Mouse (Mus musculus): ENCODE data around the gene Pnpo. TPM values are rescaled to one million over a fixed set of nuclear protein-coding genes. Genes with fewer than 3 reads are reported as not detected.

Pnpo gene
- total RNA-seq, 2 experiments from 2014 or later, result 11.8 to 12.8 TPM

GRCm38 (mm10) chr11:96940578-96941465 is 3.0 kb downstream of the Pnpo start:
- intact Hi-C loops (cut with DNase I), result no loop called here

DNA sequence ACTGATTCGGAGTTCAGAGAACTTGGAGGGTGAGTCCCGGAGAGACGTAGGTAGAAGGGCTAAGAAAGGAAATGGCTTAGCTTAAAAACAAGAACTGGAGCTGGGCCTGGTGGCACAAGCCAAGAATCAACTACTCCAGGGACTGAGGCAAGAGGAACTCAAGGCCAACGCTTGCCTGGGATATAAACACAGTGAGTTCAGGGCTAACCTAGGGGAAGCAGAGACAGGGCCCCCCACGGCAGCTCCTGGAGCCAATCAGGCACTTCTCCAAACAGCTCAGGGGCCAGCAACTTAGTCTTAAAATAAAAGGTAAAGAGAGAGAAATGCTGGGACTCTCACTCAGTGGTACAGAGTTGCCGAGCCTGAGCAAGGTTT is 5.4 kb downstream of the Pnpo start:
- intact Hi-C loops (cut with DNase I), result no loop called here
- DNase-seq, result no peak

More at GRCm38 (mm10) chr11:96940578-96941465, 3.0 kb downstream of the Pnpo start:
- DNase-seq, result no peak

DNA sequence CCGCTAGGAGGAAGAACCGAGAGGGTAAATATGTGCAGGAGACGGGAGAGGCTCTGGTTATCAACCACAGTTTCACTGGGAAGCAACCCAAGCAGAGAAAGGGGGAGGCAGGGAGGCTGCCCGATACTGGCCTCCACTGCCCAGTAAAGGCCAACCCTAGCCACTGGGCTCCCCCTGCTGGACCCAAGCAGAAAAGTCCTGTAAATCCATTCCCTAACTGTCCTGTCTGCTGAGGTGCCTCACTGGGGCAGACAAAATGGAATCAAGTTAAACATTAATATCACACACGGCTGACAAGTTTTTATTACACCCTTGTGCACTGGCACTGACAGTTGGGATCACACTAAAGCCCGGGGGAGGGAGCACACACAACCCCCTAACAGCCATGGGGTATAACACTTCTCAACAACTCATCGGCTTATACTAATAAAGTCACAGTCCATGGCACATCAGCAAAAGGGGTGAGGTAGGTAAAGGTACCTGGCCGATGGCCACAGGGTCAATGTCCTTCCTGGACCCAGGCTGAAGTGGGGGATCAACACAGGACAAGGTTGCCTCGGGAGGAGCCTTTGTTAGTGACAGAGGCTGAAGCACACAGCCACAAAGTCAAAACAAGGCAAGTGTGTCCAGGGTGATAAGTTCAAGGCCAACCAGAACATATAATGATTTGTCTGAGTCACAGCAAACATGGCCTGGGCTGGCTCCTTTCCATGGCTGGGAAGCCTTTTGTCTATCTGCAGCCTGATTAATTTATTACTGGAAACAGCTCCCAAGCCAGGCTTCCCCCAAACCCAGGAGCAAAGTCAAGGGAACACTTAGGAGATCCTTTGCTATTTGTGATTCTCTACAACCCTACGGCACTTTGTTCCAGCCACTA is 6.0 kb downstream of the Pnpo start:
- peak; percentile 73 for DNase-seq
- intact Hi-C loops (cut with DNase I), result loop anchor here (1.0 kb wide), 1 partner anchor 21 kb away; the partner anchor contains the start of gene Cdk5rap3

GRCm38 (mm10) chr11:96935872-96936650 is 7.7 kb downstream of the Pnpo start:
- intact Hi-C loops (cut with DNase I), result no loop called here

DNA sequence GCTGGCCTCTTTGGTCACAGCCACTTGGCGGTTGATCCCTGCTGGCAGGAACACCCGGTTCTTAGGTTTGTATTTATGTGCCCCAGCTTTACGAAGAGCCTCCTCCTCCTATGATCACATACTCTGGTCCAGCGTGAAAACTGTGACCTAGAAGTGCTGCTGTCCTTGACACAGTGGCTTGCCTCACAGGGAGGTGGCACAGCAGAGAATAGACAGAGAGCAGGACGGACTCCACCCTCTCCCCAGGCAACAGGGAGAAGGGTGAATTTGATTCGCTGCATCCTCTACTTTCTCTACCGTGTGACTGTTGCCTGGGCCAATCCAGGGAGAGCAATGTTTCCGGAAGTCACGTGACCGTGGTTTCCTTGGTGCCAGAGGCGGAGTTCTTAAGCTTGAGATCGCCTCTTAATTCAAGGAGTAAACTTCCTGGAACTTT is 8.8 kb downstream of the Pnpo start:
- DNase-seq, result peak; percentile 66 to 70
- intact Hi-C loops (cut with DNase I), result no loop called here

More at GRCm38 (mm10) chr11:96935872-96936650, 7.7 kb downstream of the Pnpo start:
- DNase-seq, result no peak

- no peak for DNase-seq
- intact Hi-C loops (cut with DNase I), result no loop called here
Observed at GRCm38 (mm10) chr11:96933562-96934276, 10.1 kb downstream of the Pnpo start.

DNA sequence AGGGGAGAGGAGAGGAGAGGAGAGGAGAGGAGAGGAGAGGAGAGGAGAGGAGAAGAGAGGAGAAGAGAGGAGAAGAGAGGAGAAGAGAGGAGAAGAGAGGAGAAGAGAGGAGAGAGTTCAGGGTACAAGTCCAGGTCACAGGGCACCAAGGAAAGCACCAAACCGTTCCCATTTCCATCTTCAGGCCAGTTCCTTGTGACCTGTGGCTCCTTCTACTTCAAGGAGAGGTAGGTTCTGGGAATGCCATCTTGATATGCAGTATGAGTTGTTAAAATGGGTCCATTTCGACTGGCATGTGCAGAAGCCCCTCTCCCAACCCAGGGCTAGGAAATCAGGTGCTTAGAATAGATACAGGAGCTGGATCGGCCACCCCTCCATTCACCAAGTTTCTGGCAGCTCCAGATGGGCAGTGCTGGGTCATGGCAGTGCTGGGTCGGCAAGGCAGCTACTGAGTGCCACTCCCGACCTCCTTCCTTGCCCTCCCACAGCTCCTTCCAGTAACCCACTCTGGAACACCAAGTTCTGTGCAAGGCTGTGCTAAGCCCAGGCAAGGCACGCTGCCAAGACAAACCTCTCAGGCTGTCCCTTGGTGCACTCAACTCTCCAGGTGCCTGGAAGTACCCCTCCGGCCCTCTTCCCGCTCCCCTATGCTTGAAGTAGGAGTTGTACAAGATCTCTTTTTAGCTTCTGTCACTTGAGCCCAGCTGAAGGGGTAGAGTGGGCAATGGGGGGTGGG is 12.3 kb downstream of the Pnpo start:
- no peak for DNase-seq
- intact Hi-C loops (cut with DNase I), result no loop called here

DNA sequence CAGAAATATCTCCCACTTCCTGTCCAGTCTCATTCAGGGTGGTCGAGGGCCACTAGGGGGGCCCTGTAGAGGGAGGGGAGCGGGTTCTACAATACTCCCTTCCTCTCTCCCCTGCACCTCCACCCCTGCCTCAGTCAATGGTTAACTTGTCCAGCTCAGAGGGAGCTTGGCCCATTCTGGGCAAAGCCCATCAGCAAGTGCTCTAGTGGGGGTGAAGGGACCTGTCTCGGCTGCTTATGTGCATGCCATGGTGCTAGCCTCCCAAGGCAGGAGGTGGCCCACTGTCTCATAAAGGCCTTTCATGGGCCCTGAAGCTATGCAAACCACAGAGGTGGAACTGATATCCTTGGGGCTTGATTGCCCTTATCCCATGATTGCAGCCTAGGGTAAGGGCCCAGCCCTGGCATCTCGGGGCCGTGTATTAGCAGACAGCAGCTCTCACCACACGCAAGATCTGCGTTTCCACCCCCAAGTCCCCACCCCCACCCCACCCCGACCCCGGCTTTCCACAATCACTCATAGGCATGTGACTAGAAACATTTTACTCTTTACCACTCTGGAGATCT is 13.9 kb downstream of the Pnpo start:
- no peak for DNase-seq
- intact Hi-C loops (cut with DNase I), result no loop called here

DNA sequence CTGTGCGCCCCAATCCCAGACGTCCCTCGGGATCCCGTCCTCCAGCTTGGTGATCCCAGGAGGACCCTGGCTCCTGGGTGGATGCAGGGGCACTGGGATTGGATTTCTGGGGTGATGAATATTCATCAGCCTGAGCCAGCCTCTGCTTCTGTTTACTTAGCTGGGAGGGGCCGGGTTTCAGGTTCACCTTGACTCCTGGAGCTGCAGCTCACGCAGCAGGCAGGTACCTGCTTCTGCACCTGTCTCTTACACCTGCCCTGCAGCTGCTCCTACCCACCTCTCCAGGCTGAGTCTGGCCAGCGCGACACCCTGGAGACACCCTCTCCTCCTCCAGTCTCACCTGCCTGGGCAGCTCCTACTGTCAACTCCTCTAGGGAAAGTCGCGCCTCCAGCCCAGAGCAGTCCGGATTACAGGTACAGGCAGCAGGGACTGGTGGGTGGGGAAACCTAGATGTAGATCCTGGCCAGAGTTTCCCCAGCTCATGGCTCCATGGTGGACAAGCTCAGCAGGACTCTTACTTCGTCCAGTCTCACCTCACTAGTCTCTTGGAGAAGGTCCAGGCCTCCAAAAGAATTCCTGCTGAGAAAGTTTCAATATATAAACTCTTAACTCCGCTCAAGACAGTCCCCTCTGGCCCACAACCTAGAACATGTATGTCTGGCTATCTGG is 14.6 kb downstream of the Pnpo start:
- DNase-seq, result no peak
- intact Hi-C loops (cut with DNase I), result no loop called here

- DNase-seq, result no peak
- intact Hi-C loops (cut with DNase I), result no loop called here
Observed at GRCm38 (mm10) chr11:96928691-96929090, 15.1 kb downstream of the Pnpo start.

DNA sequence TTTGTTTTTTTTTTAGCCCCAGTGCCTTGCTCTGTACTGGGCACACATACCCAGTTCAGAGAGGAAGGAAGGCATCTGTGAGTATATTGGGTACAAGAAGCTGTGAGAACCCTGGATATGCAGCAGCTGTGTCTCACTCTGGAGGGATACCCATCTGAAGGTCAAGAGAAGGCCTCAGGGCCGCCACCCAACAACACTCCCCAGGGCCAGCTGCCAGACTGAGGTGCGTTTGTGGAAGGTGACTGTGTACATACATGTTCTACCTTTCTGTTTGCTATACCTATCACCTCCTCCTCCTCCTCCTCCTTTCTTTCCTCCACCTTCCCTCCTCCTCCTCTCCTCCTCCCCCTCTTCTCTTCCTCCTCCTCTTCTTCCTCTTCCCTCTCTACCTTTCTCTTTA is 15.7 kb downstream of the Pnpo start, which contains the start of gene Prr15l:
TSS of gene Prr15l (plus strand) at position 17 of the 400 bp plus-strand sequence.
- intact Hi-C loops (cut with DNase I), result no loop called here
- DNase-seq, result no peak

DNA sequence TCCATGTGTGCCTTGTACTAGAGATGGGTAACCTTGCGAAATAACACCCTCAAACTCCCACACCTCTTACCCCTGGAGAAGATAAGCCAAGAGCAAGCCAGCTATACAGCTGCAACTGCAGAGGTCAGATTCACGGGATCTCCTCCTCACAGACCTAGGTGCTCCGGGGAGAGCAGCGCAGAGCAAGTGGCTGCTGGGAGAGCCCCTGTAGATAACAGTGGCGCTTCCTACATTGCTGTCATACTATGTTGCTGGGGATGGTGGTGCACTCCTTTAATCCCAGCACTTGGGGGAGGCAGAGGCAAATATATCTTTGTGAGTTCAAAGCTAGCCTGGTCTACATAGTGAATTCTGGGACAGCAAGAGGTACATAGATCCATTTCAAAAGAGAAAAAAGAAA is 17.2 kb downstream of the Pnpo start:
- DNase-seq, result no peak
- intact Hi-C loops (cut with DNase I), result no loop called here

- intact Hi-C loops (cut with DNase I), result no loop called here
- no peak for DNase-seq
Observed at GRCm38 (mm10) chr11:96925469-96926148, 18.2 kb downstream of the Pnpo start.

DNA sequence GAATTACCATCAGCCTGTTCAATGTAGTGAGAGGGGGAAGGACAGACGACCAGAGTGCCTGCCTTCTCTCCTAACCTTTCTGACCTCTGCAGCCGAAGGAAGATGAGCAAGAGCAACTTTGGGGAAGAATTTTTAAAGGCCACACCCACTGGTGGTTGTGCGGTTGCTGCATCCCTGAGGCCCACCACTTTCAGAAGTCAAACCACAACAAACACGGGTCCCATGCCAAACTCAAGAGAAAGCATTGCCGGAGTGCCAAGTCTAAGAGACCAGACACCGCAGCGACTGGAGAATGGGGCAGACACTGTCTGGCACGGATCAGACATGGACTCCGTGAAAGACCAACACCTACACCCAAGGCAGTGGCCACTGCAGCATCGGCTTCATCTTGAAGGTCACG is 18.9 kb downstream of the Pnpo start:
- intact Hi-C loops (cut with DNase I), result no loop called here
- DNase-seq, result no peak

- no peak for DNase-seq
- intact Hi-C loops (cut with DNase I), result loop anchor here (5.0 kb wide), 1 partner anchor 142 kb away; the partner anchor contains the start of gene Snx11
Observed at GRCm38 (mm10) chr11:96919003-96919402, 24.8 kb downstream of the Pnpo start.

DNA sequence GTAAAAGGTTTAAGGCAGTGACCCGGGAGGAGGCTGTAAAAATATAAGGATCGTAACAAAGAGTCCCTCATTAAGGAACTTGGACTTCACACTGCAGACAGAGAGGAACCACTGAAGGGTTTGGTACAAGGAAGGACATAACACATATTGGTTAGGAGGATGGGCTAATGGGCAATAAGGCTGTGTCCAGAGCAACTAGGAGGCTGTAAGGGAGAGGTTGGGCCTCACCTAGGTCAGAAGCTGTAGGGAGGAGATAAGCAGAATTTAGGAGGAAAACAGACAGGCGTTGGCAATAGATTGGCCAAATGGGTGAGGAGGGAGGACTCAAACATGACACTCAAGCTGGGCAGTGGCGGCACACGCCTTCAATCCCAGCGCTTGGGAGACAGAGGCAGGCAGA is 26.4 kb downstream of the Pnpo start:
- DNase-seq, result no peak
- intact Hi-C loops (cut with DNase I), result loop anchor here (2.0 to 5.0 kb wide), 2 partner anchors 109 to 140 kb away; partner anchors contain the start of gene Snx11

DNA sequence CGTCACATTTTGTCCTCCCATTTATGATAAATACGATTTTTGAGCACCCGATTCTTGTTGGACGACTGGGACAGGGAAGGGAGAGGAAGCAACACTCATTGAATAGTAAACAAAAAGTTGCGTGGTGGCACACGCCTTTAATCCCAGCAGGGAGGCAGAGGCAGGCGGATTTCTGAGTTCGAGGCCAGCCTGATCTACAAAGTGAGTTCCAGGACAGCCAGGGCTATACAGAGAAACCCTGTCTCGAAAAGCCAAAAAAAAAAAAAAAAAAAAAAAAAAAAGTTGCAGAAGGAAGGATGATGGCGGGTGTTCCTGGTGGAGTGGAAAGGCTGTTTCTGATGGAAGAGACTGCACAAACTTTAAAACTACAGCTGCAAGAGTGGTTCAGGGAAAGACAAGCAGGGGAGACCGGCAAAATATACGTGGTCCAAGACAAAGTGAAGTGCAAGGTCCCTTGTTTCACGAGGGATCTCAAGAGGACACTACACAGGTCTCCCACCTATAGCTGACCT is 26.8 kb downstream of the Pnpo start:
- no peak for DNase-seq
- intact Hi-C loops (cut with DNase I), result loop anchor here (1.0 to 5.0 kb wide), 4 partner anchors 20 to 140 kb away; partner anchors contain the start of gene Snx11
